Mouse (Mus musculus) liver, embryonic 14.5 days (tissue): ENCODE results near the gene Calml3.

Experiments
- CTCF ChIP-seq: IDR thresholded peaks from 2 replicates; pipeline ENCODE4 v1.5.1; 2016; ENCODE audit warnings: antibody characterized with exemption, low read depth, control low read depth
- EP300 ChIP-seq: IDR thresholded peaks from 2 replicates; pipeline ENCODE4 v1.6.1; 2016; ENCODE audit warnings: antibody characterized with exemption, low read depth

- no peak for TF ChIP-seq CTCF
- no peak for TF ChIP-seq EP300
Observed at GRCm38 (mm10) chr13:3799386-3799785, 4.7 kb downstream of the Calml3 start.
